Mouse (Mus musculus) liver, adult 2 months (tissue): ENCODE results near the gene Sept12. TPM values are rescaled to one million over a fixed set of nuclear protein-coding genes. Genes with fewer than 3 reads are reported as not detected.
A peak's percentile ranks its signal among the peaks of the same experiment; 100 is the strongest.

Experiments
- DNase-seq: peaks from one replicate; pipeline ENCODE4 v3.0.0-alpha.2; 2011; ENCODE audit warnings: low read depth, low spot score; ENCODE audit errors: extremely low read depth
- H3K27ac ChIP-seq: fragments of 200-500 bp; replicated peaks from 2 replicates; pipeline ENCODE4 v1.5.1; 2012; ENCODE audit warnings: low read depth, mild to moderate bottlenecking, control low read depth, inconsistent platforms, low read length; ENCODE audit not compliant: insufficient read depth
- H3K27me3 ChIP-seq: fragments of 200-500 bp; 2 replicates; pipeline ENCODE4 v1.6.1; 2012; ENCODE audit warnings: mild to moderate bottlenecking, moderate library complexity, low read length, inconsistent platforms; ENCODE audit not compliant: control insufficient read depth, insufficient read depth
- H3K36me3 ChIP-seq: fragments of 200-500 bp; 2 replicates; pipeline ENCODE4 v1.6.1; 2012; ENCODE audit warnings: low read length, inconsistent platforms; ENCODE audit not compliant: control insufficient read depth, insufficient read depth
- H3K4me1 ChIP-seq: fragments of 200-500 bp; 2 replicates; pipeline ENCODE4 v1.6.1; 2011; ENCODE audit warnings: low read length; ENCODE audit not compliant: control insufficient read depth, insufficient read depth
- H3K4me3 ChIP-seq: fragments of 200-500 bp; 2 replicates; pipeline ENCODE4 v1.5.1; 2011; ENCODE audit warnings: low read depth, mild to moderate bottlenecking, control low read depth, low read length, moderate library complexity; ENCODE audit not compliant: insufficient read depth
- H3K79me2 ChIP-seq: fragments of 200-500 bp; 2 replicates; pipeline ENCODE4 v1.6.1; 2012; ENCODE audit warnings: inconsistent platforms, mild to moderate bottlenecking, low read length, moderate library complexity; ENCODE audit not compliant: control insufficient read depth, insufficient read depth
- H3K9ac ChIP-seq: fragments of 200-500 bp; 2 replicates; pipeline ENCODE4 v1.6.1; 2012; ENCODE audit warnings: low read depth, mild to moderate bottlenecking, control low read depth, inconsistent platforms, low read length
- CTCF ChIP-seq: fragments of 200-500 bp; IDR thresholded peaks from 2 replicates; pipeline ENCODE4 v1.5.1; 2011; ENCODE audit warnings: low read depth, low read length, control low read depth
- POLR2A ChIP-seq: fragments of 200-500 bp; IDR thresholded peaks from 2 replicates; pipeline ENCODE4 v1.6.1; 2011; ENCODE audit warnings: low read length, control low read depth; ENCODE audit not compliant: insufficient read depth; ENCODE audit errors: extremely low read depth
- WGBS: fragments of 180-500 bp; shearing (Covaris S2); methylation state at CpG from one replicate; pipeline ENCODE4 v1.1.7; 2018; 5-methylcytosine and 5-hydroxymethylcytosine counted together
- polyA plus RNA-seq: library from polyadenylated mRNA; depleted of rRNA; stranded (reverse); fragments of >200 nt; gene quantifications from 2 replicates; pipeline ENCODE4 v1.2.3, GENCODE M21; 2012; rRNA removed
- total RNA-seq: library from RNA; depleted of rRNA; stranded (reverse); fragments of >200 nt; gene quantifications from 2 replicates; pipeline ENCODE4 v1.2.3, GENCODE M21; 2014; rRNA removed

Sept12 gene
- total RNA-seq (not detected in 2 replicates), polyA plus RNA-seq (not detected in 2 replicates)

GRCm38 (mm10) chr16:4997553-4997952 lies at the start of gene Sept12:
Gene Sept12, minus strand, starts transcription at chr16:4997852.
- H3K4me3 ChIP-seq, result no peak within 1 kb of the TSS
- H3K36me3 ChIP-seq, result no peaks in the 10 kb centered on the region
- H3K79me2 ChIP-seq, result no peaks in the 10 kb centered on the region
- H3K9ac ChIP-seq, result no peak within 1 kb of the TSS
- H3K27me3 ChIP-seq, result no peaks in the 10 kb centered on the region
- DNase-seq, result no peak
- WGBS, result 22% methylated on average over 3 of the region's 3 CpGs
- TF ChIP-seq POLR2A, result no peak
- TF ChIP-seq CTCF, result no peak
- H3K4me1 ChIP-seq, result no peaks in the 10 kb centered on the region
- H3K27ac ChIP-seq, result no peak within 1 kb of the TSS

- no peak for DNase-seq
- no peak overlapping the region for H3K27ac ChIP-seq
- no peak overlapping the region for H3K9ac ChIP-seq
- H3K4me3 ChIP-seq, result no peak overlapping the region
- H3K79me2 ChIP-seq, result no peaks in the 10 kb centered on the region; the same call in 1 of the 2 replicates
- H3K27me3 ChIP-seq, result no peaks in the 10 kb centered on the region
- over 99% methylated on average over 3 of the region's 3 CpGs for WGBS
- TF ChIP-seq CTCF (no peak), POLR2A (no peak)
- H3K36me3 ChIP-seq, result peaks cover 48% of the 10 kb centered on the region
- peaks cover 3% of the 10 kb centered on the region for H3K4me1 ChIP-seq
These were observed 47.7 kb upstream of the Sept12 start for GRCm38 (mm10) chr16:5045322-5045721.

DNA sequence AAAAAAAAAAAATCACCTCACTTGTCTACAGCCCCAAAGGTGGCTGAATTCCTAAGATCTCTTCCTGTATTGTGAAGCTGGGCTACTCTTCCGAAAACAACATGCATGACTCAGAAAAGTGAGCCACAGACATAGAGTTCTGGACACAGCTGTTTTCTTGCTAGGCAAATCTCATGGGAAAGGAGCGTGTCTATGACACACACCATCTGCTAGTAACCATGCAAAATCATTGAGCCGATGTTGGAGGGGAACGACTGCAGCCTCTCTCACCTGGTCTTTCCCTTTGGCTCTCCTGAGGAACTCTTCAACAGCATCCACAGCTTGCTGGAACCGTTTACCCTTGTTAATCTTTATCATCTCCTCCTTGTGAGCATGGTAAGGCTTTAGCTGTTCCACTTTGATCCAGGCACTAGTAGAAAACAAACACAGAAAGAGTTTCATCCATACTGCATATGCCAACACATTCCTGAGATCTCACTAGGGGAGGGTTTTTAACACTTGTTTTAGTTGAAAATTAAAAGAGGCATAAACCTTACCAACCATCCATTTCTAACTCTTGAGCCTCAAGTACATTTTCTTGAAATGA lies 39.1 kb upstream of the Sept12 start:
- 86% methylated on average over 5 of the region's 5 CpGs for WGBS

GRCm38 (mm10) chr16:5035591-5035990 lies 37.9 kb upstream of the Sept12 start:
- TF ChIP-seq CTCF, result no peak
- no peak for TF ChIP-seq POLR2A
- peaks cover 90% of the 10 kb centered on the region for H3K36me3 ChIP-seq

More for the DNA sequence above, 39.1 kb upstream of the Sept12 start:
- no peak for DNase-seq
- TF ChIP-seq POLR2A, result no peak
- TF ChIP-seq CTCF, result no peak
- Histone ChIP-seq H3K27me3 (no peaks in the 10 kb centered on the region), H3K4me3 (no peak overlapping the region), H3K9ac (no peak overlapping the region), H3K4me1 (no peaks in the 10 kb centered on the region), H3K36me3 (peaks cover 83% of the 10 kb centered on the region), H3K79me2 (no peaks in the 10 kb centered on the region; the same call in 1 of the 2 replicates), H3K27ac (no peak overlapping the region)

DNA sequence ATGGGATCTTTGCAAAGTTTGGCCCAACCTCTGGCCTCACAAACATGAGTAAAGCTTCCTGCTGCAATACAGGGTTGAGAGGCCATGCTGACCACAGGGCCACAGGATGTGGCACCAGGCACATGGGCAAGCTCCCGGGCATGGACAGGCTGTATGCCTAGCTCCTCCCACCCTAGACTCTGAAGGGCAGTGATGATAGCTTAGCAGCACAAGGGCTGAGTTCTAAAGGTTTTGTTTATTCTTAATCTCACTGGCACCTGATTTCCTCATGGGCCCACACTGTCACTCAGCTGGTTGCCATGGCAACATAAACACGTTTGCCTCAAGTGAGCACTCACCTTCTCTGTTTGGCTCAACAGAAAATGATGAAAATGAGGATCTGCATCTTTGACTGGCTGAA lies 32.2 kb upstream of the Sept12 start:
- DNase-seq, result peak; percentile 91
- Histone ChIP-seq H3K4me1 (0 out of 2 replicates have a peak, but pooled peaks cover 2% of the 10 kb centered on the region), H3K36me3 (peaks cover 85% of the 10 kb centered on the region), H3K27ac (no peak overlapping the region), H3K9ac (no peak overlapping the region), H3K79me2 (no peaks in the 10 kb centered on the region), H3K27me3 (no peaks in the 10 kb centered on the region), H3K4me3 (no peak overlapping the region)
- WGBS, result 7% methylated on average over 2 of the region's 2 CpGs
- TF ChIP-seq CTCF (no peak), POLR2A (no peak)

More at GRCm38 (mm10) chr16:5035591-5035990, 37.9 kb upstream of the Sept12 start:
- DNase-seq, result no peak
- Histone ChIP-seq H3K4me3 (no peak overlapping the region), H3K27me3 (no peaks in the 10 kb centered on the region), H3K9ac (no peak overlapping the region), H3K27ac (no peak overlapping the region), H3K79me2 (no peaks in the 10 kb centered on the region; the same call in 1 of the 2 replicates), H3K4me1 (no peaks in the 10 kb centered on the region)
- WGBS, result 90% methylated on average over 3 of the region's 3 CpGs

DNA sequence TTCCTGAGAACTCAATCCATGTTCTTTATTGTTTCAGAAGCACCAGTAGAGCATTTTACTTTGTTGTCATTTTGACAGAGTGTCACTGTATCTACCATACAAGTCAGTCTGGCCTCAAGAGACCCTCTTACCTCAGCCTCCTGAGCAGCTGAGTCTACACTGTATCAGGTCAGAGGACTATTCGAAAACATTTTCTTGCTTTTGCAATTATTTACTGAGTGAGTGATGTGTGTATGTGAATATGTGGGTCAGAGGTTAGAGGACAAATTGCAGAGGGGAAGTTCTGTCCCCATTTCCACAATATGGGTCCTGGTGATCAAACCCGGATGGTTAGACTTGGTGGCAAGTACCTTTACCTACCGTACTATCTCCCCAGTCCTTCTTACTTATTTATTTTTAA lies 26.4 kb upstream of the Sept12 start:
- H3K4me1 ChIP-seq, result no peaks in the 10 kb centered on the region
- no peaks in the 10 kb centered on the region for H3K27me3 ChIP-seq
- H3K79me2 ChIP-seq, result no peaks in the 10 kb centered on the region
- peaks cover 87% of the 10 kb centered on the region for H3K36me3 ChIP-seq
- no peak overlapping the region for H3K9ac ChIP-seq
- H3K27ac ChIP-seq, result 0 out of 2 replicates have a peak overlapping the region, but pooled peaks have one; percentile 1
- peak; percentile 73 for DNase-seq
- H3K4me3 ChIP-seq, result no peak overlapping the region
- WGBS, result 33% methylated on average over 3 of the region's 3 CpGs
- TF ChIP-seq CTCF, result no peak
- TF ChIP-seq POLR2A, result no peak
